Mouse (Mus musculus) embryonic facial prominence, embryonic 14.5 days (tissue): Measurements from ENCODE around the gene Asb8. TPM values are rescaled to one million over a fixed set of nuclear protein-coding genes. Genes with fewer than 3 reads are reported as not detected.
A peak's percentile ranks its signal among the peaks of the same experiment; 100 is the strongest.

Source experiments
- ATAC-seq: fragments of 200-750 bp; cut with Nextera tagmentation; 2 replicates; pipeline ENCODE4 v1.8.0; 2017; ENCODE audit warnings: low read depth, moderate number of reproducible peaks, moderate TSS enrichment
- DNase-seq: peaks from one replicate; pipeline ENCODE4 v3.0.0-alpha.2; 2015; ENCODE audit warnings: low spot score
- H3K27ac ChIP-seq: fragments of 300-500 bp; sonication (generic); replicated peaks from 2 replicates; pipeline ENCODE4 v1.5.1; 2014; ENCODE audit warnings: low read depth, mild to moderate bottlenecking, low read length, moderate library complexity
- H3K27me3 ChIP-seq: fragments of 300-500 bp; sonication (generic); replicated peaks from 2 replicates; pipeline ENCODE4 v1.6.1; 2014; ENCODE audit warnings: low read length; ENCODE audit not compliant: control insufficient read depth, insufficient read depth
- H3K36me3 ChIP-seq: fragments of 300-500 bp; sonication (generic); 2 replicates; pipeline ENCODE4 v1.6.1; 2014; ENCODE audit warnings: low read length, mixed read lengths; ENCODE audit not compliant: control insufficient read depth, insufficient read depth
- H3K4me1 ChIP-seq: fragments of 300-500 bp; sonication (generic); 2 replicates; pipeline ENCODE4 v1.6.1; 2014; ENCODE audit warnings: antibody characterized with exemption, low read length; ENCODE audit not compliant: control insufficient read depth, insufficient read depth
- H3K4me2 ChIP-seq: fragments of 300-500 bp; sonication (generic); 2 replicates; pipeline ENCODE4 v1.6.1; 2014; ENCODE audit warnings: low read depth, mild to moderate bottlenecking, low read length, moderate library complexity, mixed read lengths
- H3K4me3 ChIP-seq: fragments of 300-500 bp; sonication (generic); 2 replicates; pipeline ENCODE4 v1.5.1; 2014; ENCODE audit warnings: low read depth, mild to moderate bottlenecking, low read length
- H3K9ac ChIP-seq: fragments of 300-500 bp; sonication (generic); 2 replicates; pipeline ENCODE4 v1.6.1; 2014; ENCODE audit warnings: low read depth, mild to moderate bottlenecking, low read length, moderate library complexity, mixed read lengths
- H3K9me3 ChIP-seq: fragments of 300-500 bp; sonication (generic); 2 replicates; pipeline ENCODE4 v1.6.1; 2016; ENCODE audit warnings: low read length; ENCODE audit not compliant: control insufficient read depth
- WGBS: fragments of 180-500 bp; shearing (Covaris S2); extraction: QIAGEN DNeasy Blood & Tissue Kit; methylation state at CpG from one replicate; pipeline ENCODE4 v1.1.7; 2014; 5-methylcytosine and 5-hydroxymethylcytosine counted together
- polyA plus RNA-seq: library from polyadenylated mRNA; unstranded; fragments of >200 nt; fragmentation: Nextera tagmentation; extraction: Ambion mirVana; gene quantifications from 2 replicates; pipeline ENCODE4 v1.2.1, GENCODE M21; 2014

Asb8 gene
- polyA plus RNA-seq, 1 experiment from 2014 or later: 58.4 TPM

GRCm38 (mm10) chr15:98153625-98154024, 11.8 kb downstream of the Asb8 start:
- ATAC-seq: 0 out of 2 replicates have a peak, but pooled peaks have one; percentile 30
- Histone ChIP-seq H3K27me3 (no peaks in the 10 kb centered on the region), H3K4me2 (no peak overlapping the region), H3K4me3 (no peak overlapping the region), H3K36me3 (no peaks in the 10 kb centered on the region), H3K4me1 (no peaks in the 10 kb centered on the region), H3K27ac (no peak overlapping the region), H3K9ac (no peak overlapping the region), H3K9me3 (no peaks in the 10 kb centered on the region)
- DNase-seq: peak; percentile 85
- 27% methylated on average over 3 of the region's 3 CpGs for WGBS

DNA sequence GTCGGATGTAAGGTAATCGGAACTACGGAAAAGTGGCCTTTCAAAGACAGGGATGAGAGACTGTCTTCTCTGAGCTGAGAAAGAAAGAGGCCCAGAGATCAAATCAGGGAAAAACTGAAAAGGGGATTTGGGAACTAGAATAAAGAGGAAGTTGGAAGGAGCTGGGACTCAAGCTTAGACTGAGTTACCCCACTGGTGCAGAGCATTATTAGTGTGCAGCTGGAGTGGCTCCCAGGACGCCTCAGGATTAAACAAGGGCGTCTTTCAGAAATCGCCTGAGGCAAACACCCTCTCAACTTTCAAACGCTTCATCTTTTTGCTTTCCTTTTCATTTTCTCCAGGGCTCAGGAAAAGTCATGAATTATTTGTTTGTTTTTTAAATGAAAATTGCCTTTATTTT, 12.5 kb downstream of the Asb8 start:
- Histone ChIP-seq H3K9ac (peak overlapping the region; percentile 30; the same call in 1 of the 2 replicates), H3K36me3 (no peaks in the 10 kb centered on the region), H3K9me3 (no peaks in the 10 kb centered on the region), H3K4me2 (no peak overlapping the region), H3K4me1 (no peaks in the 10 kb centered on the region), H3K27me3 (no peaks in the 10 kb centered on the region), H3K4me3 (no peak overlapping the region), H3K27ac (no peak overlapping the region)
- WGBS: 39% methylated on average over 7 of the region's 7 CpGs
- peak; percentile 21 for DNase-seq
- no peak for ATAC-seq

GRCm38 (mm10) chr15:98149166-98149602, 16.2 kb downstream of the Asb8 start:
- H3K36me3 ChIP-seq: no peaks in the 10 kb centered on the region
- no peaks in the 10 kb centered on the region for H3K27me3 ChIP-seq
- no peaks in the 10 kb centered on the region for H3K9me3 ChIP-seq
- DNase-seq (peak; percentile 35), ATAC-seq (no peak; the same call in 1 of the 2 replicates)
- WGBS: 49% methylated on average over 10 of the region's 10 CpGs
- no peak overlapping the region for H3K9ac ChIP-seq
- no peak overlapping the region for H3K4me3 ChIP-seq
- H3K4me1 ChIP-seq: peaks cover 6% of the 10 kb centered on the region; the same call in 1 of the 2 replicates
- no peak overlapping the region for H3K4me2 ChIP-seq
- no peak overlapping the region for H3K27ac ChIP-seq

DNA sequence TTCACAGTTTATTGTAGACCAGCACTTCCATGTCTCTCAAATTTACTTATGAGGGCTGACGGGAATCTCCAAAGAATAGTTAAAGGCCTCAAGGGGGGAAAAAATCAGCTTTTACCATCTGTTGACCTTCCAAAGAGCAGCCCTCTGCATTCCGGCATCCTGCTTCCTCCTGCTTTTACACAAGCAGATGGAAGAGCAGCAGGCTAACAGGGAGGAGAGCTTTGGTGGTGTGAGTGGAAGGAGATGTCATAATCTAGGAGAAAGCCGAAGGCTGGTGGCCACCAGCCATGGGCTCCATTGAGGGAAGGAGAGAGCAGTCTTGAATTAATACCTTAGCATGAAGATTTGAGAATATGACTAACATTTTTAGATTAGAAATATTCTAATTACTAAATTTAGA, 17.1 kb downstream of the Asb8 start:
- WGBS: 71% methylated on average over 3 of the region's 3 CpGs
- no peak for ATAC-seq

DNA sequence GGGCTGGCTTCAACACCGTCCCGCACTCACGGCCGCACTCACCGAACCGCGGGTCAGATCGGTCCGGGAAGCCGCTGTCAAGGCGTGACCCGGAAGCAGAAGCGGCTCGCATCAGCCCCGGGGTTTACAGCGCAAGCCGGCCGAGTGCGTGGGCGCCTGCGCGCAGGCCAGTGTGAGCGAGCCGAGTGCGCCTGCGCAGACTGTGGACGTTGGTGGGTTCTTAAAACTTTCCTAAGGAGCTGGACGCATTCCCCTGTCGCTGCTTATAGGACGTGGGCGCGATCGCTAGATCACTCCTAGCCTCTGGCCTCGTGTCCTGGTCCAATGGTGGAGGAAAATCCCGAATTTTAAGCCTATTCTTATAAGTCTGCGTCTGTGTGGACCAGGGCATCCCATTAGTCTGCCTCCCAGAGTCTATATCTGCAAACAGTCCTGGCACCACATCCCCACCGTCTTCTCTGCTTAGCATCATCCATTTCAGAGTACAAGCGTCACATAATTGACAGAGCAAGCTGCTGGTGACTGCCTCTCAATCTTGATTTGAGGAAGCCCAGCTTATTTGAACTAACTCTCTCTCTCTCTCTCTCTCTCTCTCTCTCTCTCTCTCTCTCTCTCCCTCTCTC, 19.8 kb downstream of the Asb8 start:
- Histone ChIP-seq H3K27me3 (no peaks in the 10 kb centered on the region), H3K4me3 (peak overlapping the region; percentile 98), H3K27ac (peak overlapping the region; percentile 77), H3K36me3 (peaks cover 17% of the 10 kb centered on the region), H3K9ac (peak overlapping the region; percentile 92), H3K4me2 (peak overlapping the region; percentile 83), H3K9me3 (no peaks in the 10 kb centered on the region), H3K4me1 (peaks cover 6% of the 10 kb centered on the region; the same call in 1 of the 2 replicates)
- peak; percentile 96 for DNase-seq
- ATAC-seq: peak; percentile 96
- WGBS: under 1% methylated on average over 38 of the region's 38 CpGs

More for the DNA sequence above, 17.1 kb downstream of the Asb8 start:
- Histone ChIP-seq H3K9ac (no peak overlapping the region), H3K4me3 (no peak overlapping the region), H3K27me3 (no peaks in the 10 kb centered on the region), H3K36me3 (no peaks in the 10 kb centered on the region), H3K27ac (no peak overlapping the region), H3K4me1 (peaks cover 6% of the 10 kb centered on the region; the same call in 1 of the 2 replicates), H3K4me2 (no peak overlapping the region), H3K9me3 (no peaks in the 10 kb centered on the region)
- DNase-seq: no peak

DNA sequence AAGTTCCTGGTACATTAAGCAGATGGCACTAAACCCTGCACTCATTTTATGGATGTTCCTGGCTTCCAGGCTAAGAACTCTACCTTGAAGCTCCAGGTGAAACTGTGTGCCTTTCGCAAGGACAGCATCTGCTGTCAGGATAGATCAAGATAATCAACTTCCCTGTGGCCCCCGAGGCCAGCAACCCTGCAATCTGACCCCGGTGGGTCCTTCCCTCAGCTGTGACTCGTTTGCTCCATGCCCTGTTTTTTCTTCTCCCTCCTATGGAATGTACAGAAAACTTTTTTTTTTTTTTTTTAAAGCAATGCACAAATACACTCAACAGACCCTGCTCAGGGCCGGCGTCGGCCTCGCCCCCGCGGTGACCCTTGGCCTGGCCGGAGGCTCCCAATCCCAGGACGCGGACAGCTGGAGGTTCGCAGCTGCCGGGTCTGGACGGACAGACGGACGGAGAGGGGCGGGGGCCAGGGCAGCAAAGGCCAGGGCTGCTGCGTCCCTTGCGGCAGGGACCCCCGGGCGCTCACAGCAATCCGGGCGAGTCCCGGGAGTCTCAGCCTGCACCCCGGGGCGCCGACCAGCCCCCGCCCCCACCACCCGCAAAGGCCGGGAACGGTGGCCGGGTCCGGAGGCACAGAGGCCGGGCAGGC, 20.4 kb downstream of the Asb8 start:
- Histone ChIP-seq H3K36me3 (peaks cover 24% of the 10 kb centered on the region), H3K9ac (peak overlapping the region; percentile 92), H3K27me3 (no peaks in the 10 kb centered on the region), H3K9me3 (no peaks in the 10 kb centered on the region), H3K4me3 (peak overlapping the region; percentile 98), H3K4me1 (peaks cover 6% of the 10 kb centered on the region; the same call in 1 of the 2 replicates), H3K27ac (peak overlapping the region; percentile 77), H3K4me2 (peak overlapping the region; percentile 83)
- no peak for DNase-seq
- WGBS: under 1% methylated on average over 20 of the region's 36 CpGs
- ATAC-seq: peak; percentile 31

- WGBS: 78% methylated on average over 10 of the region's 10 CpGs
Measured at GRCm38 (mm10) chr15:98142515-98142914, 22.9 kb downstream of the Asb8 start.

GRCm38 (mm10) chr15:98140809-98141208, 24.6 kb downstream of the Asb8 start:
- no peak overlapping the region for H3K4me3 ChIP-seq
- H3K4me1 ChIP-seq: peaks cover 6% of the 10 kb centered on the region; the same call in 1 of the 2 replicates
- no peaks in the 10 kb centered on the region for H3K9me3 ChIP-seq
- H3K27ac ChIP-seq: no peak overlapping the region
- 75% methylated on average over 5 of the region's 5 CpGs for WGBS
- H3K36me3 ChIP-seq: peaks cover 53% of the 10 kb centered on the region
- no peak for DNase-seq
- ATAC-seq: no peak
- H3K9ac ChIP-seq: no peak overlapping the region
- H3K27me3 ChIP-seq: no peaks in the 10 kb centered on the region
- no peak overlapping the region for H3K4me2 ChIP-seq

More at GRCm38 (mm10) chr15:98142515-98142914, 22.9 kb downstream of the Asb8 start:
- peaks cover 6% of the 10 kb centered on the region; the same call in 1 of the 2 replicates for H3K4me1 ChIP-seq
- ATAC-seq: no peak
- no peak overlapping the region for H3K4me3 ChIP-seq
- peaks cover 36% of the 10 kb centered on the region for H3K36me3 ChIP-seq
- no peak overlapping the region for H3K4me2 ChIP-seq
- no peak overlapping the region for H3K27ac ChIP-seq
- H3K9ac ChIP-seq: no peak overlapping the region
- DNase-seq: no peak
- no peaks in the 10 kb centered on the region for H3K9me3 ChIP-seq
- H3K27me3 ChIP-seq: no peaks in the 10 kb centered on the region
